Mouse (Mus musculus): ENCODE measurements around the gene Celf2. TPM values are rescaled to one million over a fixed set of nuclear protein-coding genes. Genes with fewer than 3 reads are reported as not detected.
"Not testable (repeated sequence)": the region's sequence is repeated elsewhere in the genome, so short reads cannot be mapped to it uniquely, and the experiment has no call there.

Celf2 gene
- total RNA-seq, 1 experiment from 2014 or later = 141 TPM

GRCm38 (mm10) chr2:7273214-7273613 is 236.1 kb downstream of the Celf2 start:
- no peak for ATAC-seq (replicated peaks; ENCODE audit: low read depth, poor library complexity, severe bottlenecking)

- ATAC-seq (replicated peaks; ENCODE audit: low read depth, poor library complexity, severe bottlenecking) = peak; percentile 58; the same call in 1 of the 2 replicates
These were observed 239.3 kb downstream of the Celf2 start for GRCm38 (mm10) chr2:7270051-7270450.

- 0 out of 2 replicates have a peak, but pooled peaks have one; percentile 39 for ATAC-seq (replicated peaks; ENCODE audit: low read depth, poor library complexity, severe bottlenecking)
These were observed 242.2 kb downstream of the Celf2 start for GRCm38 (mm10) chr2:7267166-7267565.

DNA sequence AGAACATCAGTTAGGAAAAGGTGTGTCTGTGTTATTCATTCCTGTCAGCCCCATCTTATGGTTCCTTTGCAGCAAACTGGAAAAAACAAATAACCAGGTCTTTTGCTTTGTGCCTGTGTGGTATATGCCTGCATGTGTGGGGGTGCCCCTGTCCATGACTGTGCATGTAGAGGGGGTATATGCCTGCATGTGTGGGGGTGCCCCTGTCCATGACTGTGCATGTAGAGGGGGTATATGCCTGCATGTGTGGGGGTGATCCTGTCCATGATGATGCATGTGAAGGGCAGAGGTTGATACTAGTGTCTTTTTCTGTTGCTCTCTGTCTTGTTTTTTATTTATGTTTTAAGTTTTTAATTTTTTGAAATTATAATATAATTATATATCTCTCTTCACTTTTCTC is 246.7 kb downstream of the Celf2 start:
- ATAC-seq (replicated peaks; ENCODE audit: low read depth, poor library complexity, severe bottlenecking) = not testable (repeated sequence)

DNA sequence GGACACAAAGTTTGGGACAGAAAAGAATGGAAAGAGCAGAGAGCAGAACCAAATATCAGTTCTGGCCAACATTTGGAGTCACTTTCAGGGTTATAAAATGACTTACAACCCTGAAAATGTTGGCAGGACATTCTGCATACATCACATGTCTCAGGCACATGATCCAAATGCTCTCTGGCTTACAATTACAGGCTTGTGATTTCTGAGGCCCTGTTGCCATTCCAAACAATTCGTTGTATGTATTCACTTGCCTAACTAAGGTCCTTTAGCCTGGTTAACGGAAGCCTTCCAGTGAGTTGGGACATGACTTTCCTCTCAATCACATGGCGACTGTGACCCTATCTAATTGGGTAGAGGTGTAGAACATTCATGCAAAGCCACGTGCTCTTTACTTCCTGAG is 249.2 kb downstream of the Celf2 start:
- ATAC-seq (replicated peaks; ENCODE audit: low read depth, poor library complexity, severe bottlenecking) = no peak

DNA sequence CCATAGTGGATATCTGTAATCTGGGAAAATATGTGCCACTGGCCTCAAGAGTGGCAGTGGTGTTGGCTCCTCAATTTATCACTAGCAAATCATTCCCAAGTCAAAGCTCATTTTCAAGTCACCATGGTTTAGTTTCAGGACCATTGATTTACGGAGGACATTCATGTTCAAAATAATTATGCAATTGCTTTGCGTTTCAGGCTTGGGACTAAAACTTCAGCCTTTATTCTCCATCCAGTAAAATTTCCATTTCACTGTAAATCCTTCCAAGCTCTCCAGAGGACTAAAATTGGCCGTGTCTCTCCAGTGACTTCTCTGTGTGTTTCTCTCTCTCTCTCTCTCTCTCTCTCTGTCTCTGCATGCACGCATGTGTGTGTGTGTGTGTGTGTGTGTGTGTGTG is 249.7 kb downstream of the Celf2 start:
- no peak for ATAC-seq (replicated peaks; ENCODE audit: low read depth, poor library complexity, severe bottlenecking)

DNA sequence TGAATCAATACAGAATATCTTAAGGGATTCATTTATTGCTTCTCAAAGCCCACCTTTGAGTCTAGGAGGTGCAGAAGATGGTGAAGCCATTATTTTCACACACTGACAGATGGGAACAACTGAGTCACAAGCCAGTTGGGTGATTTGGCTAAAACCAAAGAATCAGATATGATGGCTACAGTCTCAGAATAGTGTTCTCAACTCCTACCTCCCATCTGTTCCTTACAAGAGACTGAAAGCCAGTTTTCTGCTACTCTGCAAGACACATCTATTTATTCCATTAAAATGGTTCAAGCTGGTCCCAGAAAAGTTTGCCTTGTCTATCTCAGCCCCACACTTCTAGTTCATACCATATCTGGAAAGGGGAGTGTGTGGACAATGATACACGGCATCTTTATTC is 253.3 kb downstream of the Celf2 start:
- no peak for ATAC-seq (replicated peaks; ENCODE audit: low read depth, poor library complexity, severe bottlenecking)

DNA sequence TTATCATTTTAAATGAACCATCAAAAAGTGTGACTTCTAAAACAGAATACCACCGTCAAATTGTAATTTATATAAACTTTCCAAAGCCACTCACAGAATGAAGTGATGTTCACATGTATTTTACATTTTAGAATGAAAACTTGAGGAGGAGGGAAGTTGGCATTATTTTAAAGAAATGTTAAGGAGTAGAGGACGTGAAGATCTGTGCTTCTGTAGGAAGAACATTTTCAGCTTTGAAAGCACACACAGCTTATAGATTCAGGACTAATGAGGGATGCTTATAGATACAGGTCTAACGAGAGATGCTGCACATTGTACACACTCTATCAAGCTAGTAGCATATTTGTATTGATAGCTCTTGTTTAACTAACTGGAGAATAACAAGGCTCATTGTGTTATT is 254.0 kb downstream of the Celf2 start:
- no peak for ATAC-seq (replicated peaks; ENCODE audit: low read depth, poor library complexity, severe bottlenecking)

- no peak for ATAC-seq (replicated peaks; ENCODE audit: low read depth, poor library complexity, severe bottlenecking)
These were observed 259.0 kb downstream of the Celf2 start for GRCm38 (mm10) chr2:7250314-7250713.

- no peak for ATAC-seq (replicated peaks; ENCODE audit: low read depth, poor library complexity, severe bottlenecking)
These were observed 260.4 kb downstream of the Celf2 start for GRCm38 (mm10) chr2:7249002-7249401.

DNA sequence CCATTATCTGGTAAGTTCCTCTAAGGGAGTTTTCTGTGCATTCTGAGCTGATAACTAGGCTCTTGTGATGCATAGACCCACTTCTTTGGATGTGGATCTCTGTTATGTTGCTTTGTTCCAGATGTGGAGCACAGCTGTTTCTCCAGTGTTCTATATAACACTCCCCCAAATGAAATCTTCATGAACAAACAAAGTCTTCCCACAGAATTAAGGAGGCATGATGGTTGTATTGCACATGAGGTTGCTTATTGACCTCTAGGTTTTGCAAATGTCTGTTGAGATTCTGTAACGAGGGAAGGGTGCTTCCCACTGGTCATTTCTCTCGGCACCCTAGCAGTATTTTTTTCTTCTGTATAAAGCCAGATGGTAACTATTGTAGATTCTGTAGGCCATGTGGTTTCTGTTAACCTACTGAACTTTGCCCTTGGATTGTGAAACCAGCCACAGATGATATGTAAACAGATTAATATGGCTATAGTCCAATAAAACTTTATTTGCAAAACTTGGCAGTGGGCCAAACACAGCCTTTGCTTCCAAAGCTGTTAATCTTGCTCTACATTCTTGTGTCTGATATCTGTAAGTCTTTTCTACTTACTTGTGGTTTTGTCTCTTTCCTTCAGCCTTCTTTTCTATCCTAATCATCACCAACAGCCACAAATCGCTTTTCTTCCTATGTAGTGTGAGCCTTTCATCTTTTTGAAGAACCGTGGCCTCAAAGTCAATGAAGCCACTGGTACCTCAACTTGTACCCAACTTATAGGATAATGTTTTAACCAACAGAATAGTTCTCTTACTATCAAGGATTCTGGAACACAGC is 263.2 kb downstream of the Celf2 start:
- peak; percentile 25; the same call in 1 of the 2 replicates for ATAC-seq (replicated peaks; ENCODE audit: low read depth, poor library complexity, severe bottlenecking)

DNA sequence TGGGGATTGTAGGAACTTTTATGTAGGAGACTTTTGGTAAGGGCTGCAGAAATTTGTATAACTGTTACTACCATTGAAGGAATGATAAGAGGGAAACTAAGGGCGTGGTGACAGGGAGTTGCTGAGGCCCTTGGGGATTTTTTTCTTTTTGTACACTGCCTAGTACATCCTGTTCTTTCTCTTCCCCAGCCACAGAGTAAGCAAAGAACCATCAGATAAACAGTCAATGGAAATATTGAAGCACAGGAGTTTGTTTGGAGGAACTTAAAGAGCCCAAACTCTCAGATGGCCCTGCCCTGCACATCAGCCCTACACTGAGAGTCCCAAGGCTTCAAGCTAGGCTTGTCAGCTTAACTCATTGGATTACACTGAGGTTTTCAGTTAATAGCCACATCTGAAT is 267.2 kb downstream of the Celf2 start:
- no peak for ATAC-seq (replicated peaks; ENCODE audit: low read depth, poor library complexity, severe bottlenecking)

GRCm38 (mm10) chr2:7241523-7241941 is 267.8 kb downstream of the Celf2 start:
- no peak for ATAC-seq (replicated peaks; ENCODE audit: low read depth, poor library complexity, severe bottlenecking)

- ATAC-seq (replicated peaks; ENCODE audit: low read depth, poor library complexity, severe bottlenecking) = no peak
These were observed 272.1 kb downstream of the Celf2 start for GRCm38 (mm10) chr2:7237283-7237682.

- ATAC-seq (replicated peaks; ENCODE audit: low read depth, poor library complexity, severe bottlenecking) = no peak
These were observed 272.9 kb downstream of the Celf2 start for GRCm38 (mm10) chr2:7236452-7236851.

DNA sequence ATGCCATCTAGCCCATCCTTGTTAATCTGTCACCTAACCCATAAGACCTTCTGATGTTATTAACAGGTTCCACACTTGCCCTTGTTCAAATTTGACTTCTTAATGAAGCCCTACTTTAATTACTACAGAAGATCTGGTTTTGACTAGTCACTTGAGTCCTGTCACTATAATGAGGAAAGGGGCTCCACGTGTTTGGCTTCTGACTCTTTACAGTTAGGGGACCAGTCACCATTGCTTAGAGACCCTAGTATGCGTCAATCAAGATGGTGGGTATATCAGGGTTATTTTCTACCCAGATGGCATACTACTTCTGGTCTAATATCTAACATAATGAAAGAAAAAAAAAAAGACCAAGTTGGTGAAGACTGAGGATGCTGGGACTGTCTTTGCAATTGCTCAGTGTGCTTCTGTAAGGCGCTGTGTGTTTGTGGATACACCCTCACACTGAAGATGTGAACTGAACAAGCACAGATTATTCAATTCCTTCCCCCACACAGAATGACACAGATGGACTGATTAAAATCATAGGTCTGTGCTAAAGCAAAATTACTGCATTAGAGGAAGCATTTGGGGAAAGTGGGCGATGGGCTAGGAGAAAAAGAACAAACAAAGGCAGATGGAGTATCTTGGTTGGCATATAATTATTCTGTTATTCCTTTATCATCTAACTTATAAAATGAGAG is 274.2 kb downstream of the Celf2 start:
- no peak for ATAC-seq (replicated peaks; ENCODE audit: low read depth, poor library complexity, severe bottlenecking)

DNA sequence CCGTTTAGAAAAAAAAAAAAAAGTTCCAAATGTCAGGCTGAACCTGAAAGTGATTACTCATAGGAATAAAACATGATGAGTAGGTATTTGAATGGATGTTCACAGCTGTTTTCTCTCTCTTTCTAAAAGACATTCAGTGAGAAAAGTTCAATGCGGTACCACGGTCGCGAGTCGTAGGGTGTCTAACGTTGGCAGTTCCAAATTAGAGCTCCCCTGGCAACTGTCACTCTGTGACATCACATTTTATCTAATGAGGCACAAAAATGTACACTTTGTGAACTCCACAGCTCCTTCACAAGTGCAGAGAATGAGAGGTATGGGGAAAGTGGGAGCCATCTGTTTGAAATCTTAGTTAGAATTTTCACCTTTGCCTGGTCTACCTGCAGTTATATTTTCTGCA is 274.8 kb downstream of the Celf2 start:
- ATAC-seq (replicated peaks; ENCODE audit: low read depth, poor library complexity, severe bottlenecking) = no peak

DNA sequence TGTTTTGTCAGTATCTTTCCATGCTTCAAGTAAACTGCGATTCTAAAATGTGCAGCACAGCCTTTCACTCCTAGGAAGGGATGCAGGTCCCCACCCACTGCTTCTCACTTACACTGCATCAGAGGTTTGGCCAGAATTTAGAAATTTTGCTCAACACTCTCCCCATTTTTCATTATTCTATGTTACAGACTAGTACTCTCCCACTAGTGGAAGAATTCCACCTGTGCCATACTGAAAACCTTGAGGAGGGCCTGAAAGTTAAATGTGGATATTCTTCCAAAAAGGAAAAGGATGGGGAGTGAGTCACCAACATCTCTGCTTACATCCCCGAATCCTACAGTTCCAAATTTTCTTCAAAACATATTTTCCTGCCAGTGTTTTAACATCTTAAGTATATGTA is 276.0 kb downstream of the Celf2 start:
- no peak for ATAC-seq (replicated peaks; ENCODE audit: low read depth, poor library complexity, severe bottlenecking)

DNA sequence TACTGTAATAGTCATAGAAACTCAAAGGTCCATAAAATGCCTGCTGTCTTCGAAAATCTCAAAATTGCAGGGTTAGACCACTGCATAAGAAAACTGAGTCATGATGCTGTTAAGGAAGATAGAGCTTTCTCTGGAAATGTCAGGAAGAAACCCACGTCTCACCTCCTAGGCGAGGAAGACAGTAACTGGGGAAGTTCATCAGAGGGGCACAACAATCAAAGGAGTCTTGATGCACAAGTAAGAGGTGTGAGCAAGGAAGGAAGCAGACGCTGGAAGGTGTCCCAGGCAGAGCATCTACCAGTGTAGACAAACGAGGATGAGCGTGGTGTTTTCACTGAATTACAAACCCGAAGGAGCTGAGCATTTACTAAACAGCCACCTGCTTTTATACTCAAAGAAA is 282.6 kb downstream of the Celf2 start:
- ATAC-seq (replicated peaks; ENCODE audit: low read depth, poor library complexity, severe bottlenecking) = no peak

- no peak for ATAC-seq (replicated peaks; ENCODE audit: low read depth, poor library complexity, severe bottlenecking)
These were observed 284.9 kb downstream of the Celf2 start for GRCm38 (mm10) chr2:7224346-7225071.

DNA sequence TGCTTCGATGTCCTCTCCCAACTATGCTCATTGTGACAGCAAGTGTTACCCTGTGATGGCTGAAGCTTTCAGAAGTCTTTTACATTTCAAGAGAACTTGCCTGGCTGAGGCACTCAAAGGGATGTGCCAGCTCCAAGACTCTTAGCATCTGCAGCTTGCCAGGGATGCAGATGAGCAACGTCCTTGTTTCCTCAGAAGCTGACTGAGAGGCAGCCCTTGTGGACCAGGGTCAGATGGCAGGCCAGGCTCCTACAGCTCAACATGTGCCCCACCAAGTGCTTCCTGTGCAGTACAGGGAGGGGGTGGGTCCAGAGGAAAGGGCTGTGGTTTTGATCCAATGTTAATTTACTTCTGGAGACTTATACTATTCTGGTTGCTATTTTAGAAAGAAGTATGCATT is 285.8 kb downstream of the Celf2 start:
- no peak for ATAC-seq (replicated peaks; ENCODE audit: low read depth, poor library complexity, severe bottlenecking)
